Mouse (Mus musculus) ovary, adult 18-20 months (tissue): ENCODE results near the gene A030005K14Rik.

Experiments used
- DNase-seq: peaks from one replicate; pipeline ENCODE4 v3.0.0; 2022; ENCODE audit warnings: low spot score, mixed read lengths

The A030005K14Rik gene

DNA sequence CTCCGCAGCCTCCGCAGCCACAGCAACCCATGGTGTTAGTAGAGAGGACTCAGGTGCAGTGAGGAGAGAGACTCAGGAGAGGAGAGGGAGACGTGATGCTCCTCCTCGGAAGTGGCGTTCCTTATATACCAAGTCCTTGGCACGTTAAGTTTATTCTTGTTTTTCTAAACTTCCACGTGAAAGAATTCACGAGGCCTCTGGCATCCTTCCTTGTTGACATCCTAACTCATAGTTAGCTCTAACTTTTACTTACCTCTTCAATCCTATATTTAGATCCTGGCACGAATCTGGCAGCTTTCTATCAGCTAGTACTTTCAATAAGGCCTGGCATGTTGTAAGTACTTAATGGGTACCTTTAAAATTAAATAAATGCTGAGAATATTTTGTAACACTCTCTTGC is at the start of gene A030005K14Rik:
TSS of gene A030005K14Rik (minus strand) at position 101 of the 400 bp plus-strand sequence.
- no peak for DNase-seq

DNA sequence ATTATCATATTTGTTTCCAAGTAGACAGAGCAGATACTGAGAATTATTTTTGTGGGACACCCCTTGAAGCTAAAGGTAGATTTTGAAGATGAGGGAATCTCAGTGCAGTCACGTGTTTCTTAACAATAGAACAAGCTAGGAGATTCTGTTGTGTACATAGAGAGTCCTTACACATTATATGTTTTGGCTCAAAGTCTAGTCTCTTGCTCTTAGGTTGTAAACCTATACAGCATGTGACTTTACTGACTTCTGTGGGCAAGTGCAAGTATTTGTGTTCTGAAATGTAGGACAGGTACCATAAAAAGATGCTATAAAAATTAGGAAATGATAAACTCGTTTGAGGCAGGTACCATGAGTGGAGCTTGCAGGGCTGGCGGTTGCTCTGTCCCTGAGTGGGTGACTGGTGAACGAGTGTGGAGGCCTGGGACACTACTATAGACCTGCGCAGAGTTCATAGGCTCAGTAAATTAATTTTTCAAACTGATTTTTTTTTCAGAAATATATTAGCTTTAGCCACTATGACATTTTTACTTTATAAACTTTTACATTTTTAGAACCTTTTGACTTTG is 48.3 kb upstream of the A030005K14Rik start:
- no peak for DNase-seq

DNA sequence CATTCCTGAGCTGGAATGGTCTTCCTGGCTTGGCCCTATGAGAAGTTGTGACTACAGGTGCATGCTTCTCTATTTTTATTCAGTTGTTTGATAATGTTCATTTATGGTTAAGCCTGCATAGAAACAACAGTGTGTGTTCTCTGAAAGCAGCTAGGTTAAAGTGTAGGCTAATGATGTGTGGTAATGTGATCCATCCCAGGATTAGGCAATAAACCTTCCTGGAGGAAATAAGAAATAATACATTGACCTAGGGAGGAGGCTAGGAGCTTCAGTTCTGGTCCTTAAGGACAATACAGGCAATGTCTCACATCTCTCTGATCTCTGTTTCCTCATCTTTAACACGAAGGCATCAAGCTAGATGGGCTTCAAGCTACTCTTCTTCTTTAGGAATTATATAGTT is 46.3 kb upstream of the A030005K14Rik start:
- no peak for DNase-seq

DNA sequence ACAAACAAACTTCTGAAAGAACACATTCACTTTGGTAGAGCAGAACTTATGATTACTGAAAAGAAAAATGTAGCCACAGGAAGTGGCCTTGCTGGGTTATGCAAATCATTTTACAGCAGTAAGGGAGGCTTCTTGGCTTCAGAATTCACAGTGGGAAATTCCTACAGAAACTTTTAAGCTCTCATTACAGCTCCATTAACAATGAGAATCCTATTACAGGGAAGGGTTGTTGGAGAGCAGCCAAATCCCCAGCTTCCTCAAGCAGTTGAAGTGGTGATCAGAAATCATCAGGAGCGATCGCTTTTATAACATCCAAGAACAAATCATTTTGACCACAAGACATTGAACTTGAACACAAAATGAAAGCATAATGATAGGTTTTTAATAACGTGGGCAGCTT is 42.7 kb upstream of the A030005K14Rik start:
- no peak for DNase-seq

GRCm38 (mm10) chr1:83099580-83100137 is 40.5 kb upstream of the A030005K14Rik start:
- no peak for DNase-seq

DNA sequence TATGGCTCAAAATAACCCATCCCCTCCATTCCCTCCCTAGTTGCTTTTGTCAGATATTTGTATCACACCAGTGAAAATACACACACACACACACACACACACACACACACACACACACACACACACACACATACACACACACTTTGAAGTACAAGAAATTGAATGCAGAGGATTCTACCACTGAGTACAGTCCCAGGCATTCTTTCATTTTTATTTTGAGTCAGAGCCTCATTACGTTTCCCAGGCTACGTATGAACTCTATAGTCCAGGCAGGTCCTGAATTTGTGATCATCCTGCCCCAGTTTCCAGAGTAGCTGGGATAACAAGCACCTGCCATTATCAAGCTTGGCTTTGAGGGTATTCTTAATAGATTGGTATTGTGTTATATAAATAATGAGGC is 40.0 kb upstream of the A030005K14Rik start:
- DNase-seq = no peak

DNA sequence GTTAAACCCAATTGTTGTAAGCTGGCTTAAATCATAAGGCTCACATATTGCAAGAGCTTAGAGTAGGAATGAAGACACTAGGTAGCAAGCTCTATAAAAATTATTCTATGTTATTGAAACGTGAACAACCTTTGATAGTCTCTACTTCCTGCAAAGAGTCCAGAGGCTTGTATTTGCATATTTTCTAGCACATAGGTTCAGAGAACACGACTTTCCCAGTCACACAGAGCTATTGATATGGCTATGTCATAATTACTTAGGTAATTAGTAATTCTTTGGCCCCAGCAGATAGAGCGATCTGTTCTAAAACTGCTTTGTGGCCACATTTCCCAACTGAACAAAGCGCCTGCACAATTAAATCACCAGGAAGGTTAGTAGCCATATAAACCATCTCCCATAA is 37.8 kb upstream of the A030005K14Rik start:
- no peak for DNase-seq

GRCm38 (mm10) chr1:83091268-83091667 is 32.1 kb upstream of the A030005K14Rik start:
- no peak for DNase-seq

GRCm38 (mm10) chr1:83084790-83085189 is 25.6 kb upstream of the A030005K14Rik start:
- DNase-seq = no peak

DNA sequence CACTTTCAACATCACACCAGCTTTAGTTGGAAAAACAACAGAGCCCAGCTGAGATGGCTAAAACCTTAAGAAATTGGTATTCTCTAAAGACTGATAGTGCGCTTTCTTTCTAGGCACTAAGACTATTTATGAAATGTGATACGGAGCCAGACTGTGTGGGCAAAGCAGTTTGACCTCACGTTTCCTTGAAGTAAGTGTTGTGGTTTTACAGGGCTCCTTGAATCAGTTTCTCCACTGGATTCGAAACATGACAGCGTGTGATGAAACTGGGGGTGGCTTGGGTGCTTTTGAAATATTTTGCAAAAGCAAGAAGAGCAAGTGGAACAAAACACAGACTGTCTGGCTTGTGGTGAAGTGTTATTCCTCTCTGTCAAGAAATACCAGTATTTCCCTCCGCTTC is 17.8 kb upstream of the A030005K14Rik start:
- DNase-seq = no peak

GRCm38 (mm10) chr1:83076190-83076917 is 17.2 kb upstream of the A030005K14Rik start:
- DNase-seq = no peak

GRCm38 (mm10) chr1:83075526-83076189 is 16.5 kb upstream of the A030005K14Rik start:
- no peak for DNase-seq

GRCm38 (mm10) chr1:83067205-83067604 is 8.0 kb upstream of the A030005K14Rik start:
- DNase-seq = no peak

DNA sequence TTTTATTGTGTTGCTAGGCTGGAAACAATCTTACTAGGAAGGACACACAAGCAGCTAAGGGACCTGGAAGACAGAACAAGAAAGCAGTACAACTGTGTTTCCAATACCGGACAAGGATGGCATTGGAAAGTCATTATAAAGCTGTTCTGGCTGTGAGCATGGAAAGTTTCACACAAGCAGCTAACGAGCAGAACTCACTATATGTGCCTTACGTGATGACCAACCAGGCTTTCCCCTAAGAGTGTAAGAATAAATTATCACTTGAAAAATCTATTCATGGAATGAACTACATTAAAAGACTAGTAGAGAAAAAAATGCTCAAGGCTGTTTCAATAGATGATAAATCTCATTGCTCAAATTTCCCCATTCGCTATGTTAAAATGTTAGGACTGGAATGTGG is 7.4 kb upstream of the A030005K14Rik start:
- DNase-seq = no peak

GRCm38 (mm10) chr1:83064851-83065250 is 5.7 kb upstream of the A030005K14Rik start:
- no peak for DNase-seq

DNA sequence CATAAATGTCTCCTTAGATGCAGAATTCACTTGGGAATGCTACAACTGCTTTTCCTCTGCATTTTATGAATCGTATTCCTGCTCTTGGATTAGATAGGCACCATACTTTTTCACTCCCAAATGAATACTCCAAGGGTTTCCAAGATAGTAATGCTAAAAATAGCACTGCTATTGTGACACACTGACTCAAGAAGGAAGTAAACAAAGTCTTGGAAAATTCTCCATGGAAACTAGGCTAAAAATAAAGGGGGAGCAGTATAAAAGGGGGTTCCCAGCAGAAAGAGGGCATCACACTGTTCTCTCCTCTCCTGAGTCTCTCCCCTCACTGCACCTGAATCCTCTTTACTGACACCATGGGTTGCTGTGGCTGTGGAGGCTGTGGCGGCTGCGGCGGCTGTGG is 1.5 kb upstream of the A030005K14Rik start, which contains the start of gene Krtap28-13:
TSS of gene Krtap28-13 (plus strand) at position 288 of the 400 bp plus-strand sequence.
- no peak for DNase-seq

DNA sequence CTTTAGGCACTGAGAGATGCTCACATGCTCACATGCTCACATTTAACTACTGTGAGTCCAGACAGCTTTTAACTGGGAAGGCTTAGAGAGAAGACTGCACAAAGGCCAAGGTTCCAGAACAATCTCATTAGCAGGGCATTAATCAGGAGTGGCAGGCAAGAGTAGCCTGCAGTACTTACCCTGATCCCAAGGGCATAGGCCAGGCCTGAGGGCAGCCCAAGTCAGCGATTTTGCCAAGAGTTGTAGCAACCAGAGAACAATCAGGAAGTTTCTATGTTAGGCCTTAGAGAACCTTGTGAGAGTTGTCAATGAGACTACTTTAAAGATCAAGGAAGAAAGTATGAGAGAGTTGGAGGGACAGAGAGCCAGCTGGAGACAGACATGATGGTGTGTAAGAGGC is 697 bp downstream of the A030005K14Rik start:
- no peak for DNase-seq

- no peak for DNase-seq
Measured at GRCm38 (mm10) chr1:83044882-83045427, 14.2 kb downstream of the A030005K14Rik start, which contains the start of gene Gm47969. Gene Gm47969, plus strand, starts transcription at chr1:83044932.

GRCm38 (mm10) chr1:83042380-83042779 is 16.8 kb downstream of the A030005K14Rik start, which contains the start of gene Krtap28-10:
Gene Krtap28-10, minus strand, starts transcription at chr1:83042480.
- no peak for DNase-seq

GRCm38 (mm10) chr1:83039080-83039479 is 20.1 kb downstream of the A030005K14Rik start:
- DNase-seq = no peak

- DNase-seq = peak; percentile 14
Measured at GRCm38 (mm10) chr1:83038109-83038672, 21.0 kb downstream of the A030005K14Rik start, which contains the start of gene Slc19a3. Gene Slc19a3, minus strand, starts transcription at chr1:83038448.
